Mouse (Mus musculus) neural tube, embryonic 15.5 days (tissue): ENCODE data around the gene Prkca. TPM values are rescaled to one million over a fixed set of nuclear protein-coding genes. Genes with fewer than 3 reads are reported as not detected.
"Not testable (repeated sequence)": the region's sequence is repeated elsewhere in the genome, so short reads cannot be mapped to it uniquely, and the experiment has no call there.

Experiments
- ATAC-seq: fragments of 200-750 bp; cut with Nextera tagmentation; 2 replicates; pipeline ENCODE4 v1.8.0; 2017; ENCODE audit warnings: mild to moderate bottlenecking, moderate TSS enrichment, moderate library complexity; ENCODE audit not compliant: low FRiP score
- H3K27ac ChIP-seq: fragments of 300-500 bp; sonication (generic); replicated peaks from 2 replicates; pipeline ENCODE4 v1.5.1; 2015; ENCODE audit warnings: mild to moderate bottlenecking, inconsistent platforms
- H3K27me3 ChIP-seq: fragments of 300-500 bp; sonication (generic); replicated peaks from 2 replicates; pipeline ENCODE4 v1.6.1; 2015; ENCODE audit warnings: inconsistent platforms
- H3K36me3 ChIP-seq: fragments of 300-500 bp; sonication (generic); 2 replicates; pipeline ENCODE4 v1.6.1; 2015; ENCODE audit warnings: inconsistent platforms
- H3K4me1 ChIP-seq: fragments of 300-500 bp; sonication (generic); 2 replicates; pipeline ENCODE4 v1.6.1; 2015; ENCODE audit warnings: inconsistent platforms
- H3K4me2 ChIP-seq: fragments of 300-500 bp; sonication (generic); 2 replicates; pipeline ENCODE4 v1.6.1; 2015; ENCODE audit warnings: inconsistent platforms, mild to moderate bottlenecking, moderate library complexity
- H3K4me3 ChIP-seq: fragments of 300-500 bp; sonication (generic); replicated peaks from 2 replicates; pipeline ENCODE4 v1.5.1; 2015; ENCODE audit warnings: mild to moderate bottlenecking, inconsistent platforms
- H3K9ac ChIP-seq: fragments of 300-500 bp; sonication (generic); replicated peaks from 2 replicates; pipeline ENCODE4 v1.6.1; 2015; ENCODE audit warnings: mild to moderate bottlenecking, inconsistent platforms
- H3K9me3 ChIP-seq: fragments of 300-500 bp; sonication (generic); replicated peaks from 2 replicates; pipeline ENCODE4 v1.6.1; 2016; ENCODE audit warnings: inconsistent platforms
- WGBS: fragments of 180-500 bp; shearing (Covaris S2); methylation state at CpG from one replicate; pipeline ENCODE4 v1.1.7; 2015; ENCODE audit warnings: mixed read lengths; 5-methylcytosine and 5-hydroxymethylcytosine counted together
- polyA plus RNA-seq: library from polyadenylated mRNA; unstranded; fragments of >200 nt; fragmentation: Nextera tagmentation; extraction: Ambion mirVana; gene quantifications from 2 replicates; pipeline ENCODE4 v1.2.1, GENCODE M21; 2015

Prkca gene
- polyA plus RNA-seq, 1 experiment from 2014 or later: 9.1 TPM

DNA sequence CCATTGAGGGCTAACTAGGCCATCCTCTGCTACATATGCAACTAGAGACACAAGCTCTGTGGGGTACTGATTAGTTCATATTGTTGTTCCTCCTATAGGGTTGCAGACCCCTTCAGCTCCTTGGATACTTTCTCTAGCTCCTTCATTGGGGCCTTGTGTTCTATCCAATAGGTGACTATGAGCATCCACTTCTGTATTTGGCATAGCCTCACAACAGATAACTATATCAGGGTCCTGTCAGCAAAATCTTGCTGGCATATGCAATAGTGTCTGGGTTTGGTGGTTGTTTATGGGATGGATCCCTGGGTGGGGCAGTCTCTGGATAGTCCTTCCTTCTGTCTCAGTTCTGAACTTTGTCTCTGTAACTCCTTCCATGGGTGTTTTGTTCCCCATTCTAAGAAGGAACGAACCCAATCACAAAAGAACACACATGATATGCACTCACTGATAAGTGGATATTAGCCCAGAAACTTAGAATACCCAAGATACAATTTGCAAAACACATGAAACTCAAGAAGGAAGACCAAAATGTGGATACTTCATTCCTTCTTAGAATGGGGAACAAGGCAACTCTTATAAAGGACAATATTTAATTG lies 256.5 kb downstream of the Prkca start:
- not testable (repeated sequence) for H3K4me2 ChIP-seq, ATAC-seq
- 88% methylated on average over 1 of the region's 1 CpGs for WGBS

GRCm38 (mm10) chr11:108082673-108083072 lies 261.1 kb downstream of the Prkca start:
- no peaks in the 10 kb centered on the region for H3K9me3 ChIP-seq
- H3K4me1 ChIP-seq: no peaks in the 10 kb centered on the region
- no peak overlapping the region for H3K9ac ChIP-seq
- no peak overlapping the region for H3K4me3 ChIP-seq
- no peak for ATAC-seq
- no peaks in the 10 kb centered on the region for H3K36me3 ChIP-seq
- no peak overlapping the region for H3K4me2 ChIP-seq
- no peak overlapping the region; the same call in 1 of the 2 replicates for H3K27ac ChIP-seq
- no peaks in the 10 kb centered on the region for H3K27me3 ChIP-seq

More for the DNA sequence above, 256.5 kb downstream of the Prkca start:
- not testable (repeated sequence) for H3K9me3 ChIP-seq, H3K27ac ChIP-seq, H3K4me1 ChIP-seq, H3K9ac ChIP-seq, H3K27me3 ChIP-seq, H3K4me3 ChIP-seq, H3K36me3 ChIP-seq

DNA sequence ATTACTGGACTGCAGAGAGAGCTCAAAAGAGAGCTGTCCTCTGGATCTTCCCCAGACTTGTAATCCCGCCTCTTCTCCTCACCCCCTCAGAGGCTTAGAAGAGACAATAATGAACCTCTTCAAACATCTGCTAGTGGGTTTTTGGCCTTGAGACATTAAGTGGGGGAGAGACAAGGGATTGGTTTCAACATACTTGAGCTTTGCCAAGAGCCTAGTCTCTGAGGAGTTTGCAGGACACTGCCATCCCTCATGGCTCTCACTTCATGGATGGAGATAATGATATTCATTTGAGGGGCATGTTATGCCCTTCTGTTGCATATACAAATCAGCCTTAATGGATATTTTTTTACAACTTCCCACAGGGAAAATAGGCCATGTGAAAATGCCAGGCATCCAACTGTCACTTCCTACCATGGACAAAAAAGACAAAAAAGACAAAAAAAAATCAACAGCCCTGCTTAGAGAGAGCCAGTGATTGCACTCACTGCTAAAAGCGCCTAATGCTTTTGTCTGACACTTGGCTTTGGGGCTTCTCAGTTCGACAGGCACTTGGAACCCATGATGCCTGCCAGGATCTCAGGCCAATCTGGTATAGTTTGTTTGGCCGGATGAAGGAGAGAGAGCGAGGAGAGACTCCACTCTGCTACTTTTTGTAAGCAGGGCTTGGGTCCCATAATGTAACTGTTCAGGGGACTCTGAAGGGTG lies 263.6 kb downstream of the Prkca start:
- Histone ChIP-seq H3K4me3 (no peak overlapping the region), H3K4me1 (no peaks in the 10 kb centered on the region), H3K9ac (no peak overlapping the region), H3K27ac (no peak overlapping the region), H3K27me3 (no peaks in the 10 kb centered on the region), H3K36me3 (no peaks in the 10 kb centered on the region), H3K4me2 (no peak overlapping the region), H3K9me3 (no peaks in the 10 kb centered on the region)
- ATAC-seq: no peak
- 80% methylated on average over 5 of the region's 5 CpGs for WGBS

GRCm38 (mm10) chr11:108079454-108079853 lies 264.3 kb downstream of the Prkca start:
- Histone ChIP-seq H3K27ac (no peak overlapping the region), H3K4me1 (no peaks in the 10 kb centered on the region), H3K4me2 (no peak overlapping the region), H3K9me3 (no peaks in the 10 kb centered on the region), H3K9ac (no peak overlapping the region), H3K4me3 (no peak overlapping the region), H3K27me3 (no peaks in the 10 kb centered on the region), H3K36me3 (no peaks in the 10 kb centered on the region)
- 89% methylated on average over 5 of the region's 5 CpGs for WGBS
- no peak for ATAC-seq

DNA sequence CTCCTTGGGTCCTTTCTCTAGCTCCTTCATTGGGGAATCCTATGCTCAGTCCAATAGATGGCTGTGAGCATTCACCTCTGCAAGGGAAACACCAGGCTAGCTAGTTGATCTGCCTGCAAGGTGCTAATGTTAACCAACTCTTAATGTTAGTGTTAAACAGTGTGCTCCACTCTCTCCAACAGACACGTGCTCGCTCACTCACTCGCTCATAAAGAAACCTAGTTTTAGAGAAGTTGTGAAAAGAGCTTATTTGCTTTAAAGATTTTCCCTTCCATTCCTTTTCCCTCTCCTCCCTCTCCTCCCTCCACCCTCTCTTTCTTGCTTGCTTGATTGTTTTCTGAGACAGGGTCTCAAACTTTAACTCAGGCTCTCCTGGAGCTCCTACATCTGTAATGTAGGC lies 266.2 kb downstream of the Prkca start:
- Histone ChIP-seq H3K9me3 (no peaks in the 10 kb centered on the region), H3K27me3 (no peaks in the 10 kb centered on the region), H3K4me2 (no peak overlapping the region), H3K4me3 (no peak overlapping the region), H3K27ac (no peak overlapping the region), H3K4me1 (no peaks in the 10 kb centered on the region), H3K9ac (no peak overlapping the region), H3K36me3 (no peaks in the 10 kb centered on the region)
- WGBS: 92% methylated on average over 3 of the region's 3 CpGs
- ATAC-seq: no peak

DNA sequence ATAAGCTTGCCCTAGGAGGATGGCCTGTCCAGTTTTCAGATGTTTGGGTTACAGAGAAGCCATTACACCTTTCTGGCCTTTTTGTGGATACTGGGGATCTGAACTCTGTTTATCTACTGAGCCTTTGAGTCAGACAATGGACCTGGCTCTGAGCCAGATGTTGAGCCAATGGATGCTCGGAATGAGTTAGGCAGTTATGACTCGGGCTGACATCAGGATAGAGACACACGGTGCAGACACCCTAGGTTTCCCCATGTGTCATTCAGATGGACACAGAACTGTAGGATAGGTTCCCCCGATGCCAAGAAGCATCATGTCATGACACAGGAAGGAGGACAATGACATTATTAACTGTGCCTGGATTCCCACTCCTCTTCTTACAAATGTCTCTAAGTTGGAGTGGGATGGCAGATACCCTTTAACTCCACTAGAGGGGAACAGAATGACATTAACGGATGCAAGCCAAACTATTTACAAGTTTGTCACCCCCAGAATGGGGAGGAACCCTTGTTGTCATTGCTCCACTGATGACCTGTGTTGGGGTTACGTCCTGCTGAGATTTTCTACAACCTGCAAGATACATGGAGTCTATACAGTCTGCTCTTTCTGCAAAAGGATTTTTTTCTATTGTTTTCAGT lies 271.0 kb downstream of the Prkca start:
- Histone ChIP-seq H3K36me3 (no peaks in the 10 kb centered on the region), H3K4me2 (no peak overlapping the region), H3K27me3 (no peaks in the 10 kb centered on the region), H3K9ac (no peak overlapping the region), H3K4me3 (no peak overlapping the region), H3K27ac (no peak overlapping the region), H3K9me3 (no peaks in the 10 kb centered on the region), H3K4me1 (no peaks in the 10 kb centered on the region)
- ATAC-seq: no peak
- 75% methylated on average over 6 of the region's 6 CpGs for WGBS

DNA sequence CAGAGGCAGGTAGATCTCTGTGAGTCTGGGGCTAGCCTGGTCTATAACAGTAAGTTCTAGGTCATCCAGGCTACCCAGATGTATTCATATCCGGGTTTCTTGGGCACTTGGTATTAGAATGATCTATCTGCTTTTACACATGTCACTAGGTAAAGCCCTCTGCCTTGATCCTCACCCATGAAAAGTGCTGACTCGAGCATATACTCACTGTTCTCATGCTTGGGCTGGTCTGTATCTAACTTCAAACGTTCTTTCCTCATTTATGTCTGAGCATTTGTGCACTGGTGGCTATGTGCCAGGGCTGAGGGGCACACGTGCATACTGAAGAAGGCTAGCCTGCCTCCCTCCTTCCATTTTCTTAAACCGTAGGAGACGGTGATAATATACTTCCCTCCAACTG lies 272.5 kb downstream of the Prkca start:
- WGBS: 58% methylated on average over 6 of the region's 6 CpGs
- H3K27me3 ChIP-seq: no peaks in the 10 kb centered on the region
- no peak overlapping the region for H3K4me3 ChIP-seq
- H3K9ac ChIP-seq: no peak overlapping the region
- no peaks in the 10 kb centered on the region for H3K9me3 ChIP-seq
- no peaks in the 10 kb centered on the region for H3K36me3 ChIP-seq
- H3K4me1 ChIP-seq: no peaks in the 10 kb centered on the region
- no peak for ATAC-seq
- H3K4me2 ChIP-seq: no peak overlapping the region
- no peak overlapping the region for H3K27ac ChIP-seq

DNA sequence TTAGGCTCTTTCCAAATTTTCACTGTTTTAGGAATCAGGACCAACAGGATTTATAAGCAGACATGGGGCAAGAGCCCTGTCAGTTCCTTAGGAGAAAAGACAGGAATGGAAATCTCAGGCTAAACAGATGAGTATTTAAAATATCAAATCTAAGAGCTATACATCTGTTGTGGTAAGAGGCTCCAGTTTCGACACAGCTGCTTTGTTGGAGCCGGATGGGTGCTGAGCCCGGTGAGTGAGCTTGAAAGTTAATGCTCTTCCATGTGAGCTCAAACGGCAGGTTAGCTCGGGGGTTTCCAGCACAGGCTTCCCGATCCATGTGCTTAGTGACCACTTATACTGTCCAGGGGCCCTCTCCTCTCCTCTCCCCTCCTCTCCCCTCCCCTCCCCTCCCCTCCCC lies 273.7 kb downstream of the Prkca start:
- no peak overlapping the region for H3K27ac ChIP-seq
- no peak for ATAC-seq
- WGBS: 65% methylated on average over 6 of the region's 6 CpGs
- no peaks in the 10 kb centered on the region for H3K27me3 ChIP-seq
- no peak overlapping the region for H3K9ac ChIP-seq
- H3K9me3 ChIP-seq: no peaks in the 10 kb centered on the region
- no peak overlapping the region for H3K4me3 ChIP-seq
- no peak overlapping the region for H3K4me2 ChIP-seq
- H3K4me1 ChIP-seq: no peaks in the 10 kb centered on the region
- H3K36me3 ChIP-seq: no peaks in the 10 kb centered on the region

DNA sequence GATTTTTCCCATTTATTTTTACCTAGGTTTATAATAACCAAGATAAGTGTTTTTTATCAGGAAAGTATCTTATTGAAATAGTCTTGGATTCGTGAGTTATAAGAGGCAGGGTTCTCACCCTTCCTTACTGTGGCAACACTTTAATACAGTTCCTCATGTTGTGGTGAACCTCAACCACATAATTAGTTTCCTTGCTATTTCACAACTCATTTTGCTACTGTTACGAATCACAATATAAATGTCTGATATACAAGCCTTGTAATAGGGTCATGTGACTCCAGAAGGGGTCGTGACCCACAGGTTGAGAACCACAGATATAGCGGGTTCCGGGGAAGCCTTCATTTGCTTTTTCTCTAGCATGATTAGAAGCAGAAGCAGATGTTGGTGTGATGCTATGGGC lies 275.3 kb downstream of the Prkca start:
- Histone ChIP-seq H3K4me3 (no peak overlapping the region), H3K9me3 (no peaks in the 10 kb centered on the region), H3K27me3 (no peaks in the 10 kb centered on the region), H3K4me2 (no peak overlapping the region), H3K9ac (no peak overlapping the region), H3K36me3 (no peaks in the 10 kb centered on the region), H3K27ac (no peak overlapping the region), H3K4me1 (no peaks in the 10 kb centered on the region)
- WGBS: 92% methylated on average over 5 of the region's 5 CpGs
- ATAC-seq: no peak

- Histone ChIP-seq H3K27me3 (no peaks in the 10 kb centered on the region), H3K4me2 (no peak overlapping the region), H3K27ac (no peak overlapping the region), H3K4me1 (no peaks in the 10 kb centered on the region), H3K9ac (no peak overlapping the region), H3K4me3 (no peak overlapping the region), H3K9me3 (no peaks in the 10 kb centered on the region), H3K36me3 (no peaks in the 10 kb centered on the region)
- no peak for ATAC-seq
- WGBS: 86% methylated on average over 7 of the region's 7 CpGs
Measured at GRCm38 (mm10) chr11:108067161-108067560, 276.6 kb downstream of the Prkca start.

GRCm38 (mm10) chr11:108064401-108064800 lies 279.3 kb downstream of the Prkca start:
- Histone ChIP-seq H3K9ac (no peak overlapping the region), H3K9me3 (no peaks in the 10 kb centered on the region), H3K36me3 (no peaks in the 10 kb centered on the region), H3K4me2 (no peak overlapping the region), H3K27me3 (no peaks in the 10 kb centered on the region), H3K27ac (no peak overlapping the region), H3K4me3 (no peak overlapping the region), H3K4me1 (no peaks in the 10 kb centered on the region)
- 87% methylated on average over 3 of the region's 3 CpGs for WGBS
- no peak for ATAC-seq

- Histone ChIP-seq H3K9ac (no peak overlapping the region), H3K9me3 (no peaks in the 10 kb centered on the region), H3K27me3 (no peaks in the 10 kb centered on the region), H3K36me3 (no peaks in the 10 kb centered on the region), H3K4me2 (no peak overlapping the region), H3K4me1 (no peaks in the 10 kb centered on the region), H3K4me3 (no peak overlapping the region), H3K27ac (no peak overlapping the region)
- 57% methylated on average over 8 of the region's 8 CpGs for WGBS
- ATAC-seq: no peak
Measured at GRCm38 (mm10) chr11:108063096-108063495, 280.6 kb downstream of the Prkca start.
